Mouse (Mus musculus): ENCODE results near the gene Prmt1.

DNA sequence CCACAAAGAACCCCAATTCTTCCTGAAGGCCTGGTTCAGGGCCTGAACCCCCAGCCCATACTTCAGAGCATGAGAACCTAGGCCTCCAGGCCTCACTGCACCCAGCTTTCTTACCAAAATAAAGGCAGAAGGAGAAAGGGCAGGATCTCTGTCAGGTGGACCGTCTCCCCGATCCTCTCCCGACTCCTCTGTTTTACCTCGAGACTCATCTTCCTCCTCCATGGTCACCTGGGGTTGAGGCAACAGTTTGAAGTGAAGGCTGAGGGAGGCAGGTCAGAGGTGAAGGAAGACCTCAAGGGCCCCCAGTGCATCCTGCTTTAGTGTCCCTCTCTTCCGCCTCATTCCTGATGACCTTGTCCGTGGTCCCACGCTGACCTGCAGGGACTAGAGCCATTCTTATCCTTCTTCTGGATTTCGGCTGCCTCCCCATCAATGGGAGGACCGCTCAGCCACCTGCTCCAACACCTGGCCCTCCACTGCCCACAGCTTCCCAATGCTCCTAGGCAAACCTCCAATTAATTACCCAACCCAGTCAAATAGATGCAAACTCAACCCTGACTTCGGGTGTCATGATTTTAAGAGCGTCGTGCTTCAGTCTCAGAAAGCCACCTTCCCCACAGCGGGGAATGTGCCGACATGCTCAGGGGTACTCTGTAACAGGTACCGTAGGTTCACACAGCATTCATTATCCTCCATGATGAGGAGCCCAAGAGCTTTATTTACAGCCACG lies 27.2 kb upstream of the Prmt1 start:
- TF ChIP-seq CTCF (IDR thresholded peaks at IDR 0.05; ENCODE audit: low read depth) (no peak), EP300 (IDR thresholded peaks at IDR 0.05; ENCODE audit: low read depth) (no peak)

All from liver, embryonic 14.5 days (tissue).